Mouse (Mus musculus) E14TG2a.4 (cell line): ENCODE results near the gene Gde1.

ENCODE experiments used
- H3K27me3 ChIP-seq: 2 replicates; pipeline ENCODE4 v1.6.1; 2014; ENCODE audit warnings: low read length, control low read depth; ENCODE audit not compliant: insufficient read depth
- H3K36me3 ChIP-seq: 2 replicates; pipeline ENCODE4 v1.6.1; 2014; ENCODE audit warnings: low read length, control low read depth; ENCODE audit not compliant: insufficient read depth
- H3K4me1 ChIP-seq: replicated peaks from 2 replicates; pipeline ENCODE4 v1.6.1; 2014; ENCODE audit warnings: low read depth, low read length, control low read depth
- H3K4me3 ChIP-seq: replicated peaks from 2 replicates; pipeline ENCODE4 v1.5.1; 2014; ENCODE audit warnings: mild to moderate bottlenecking, low read length
- H3K9me3 ChIP-seq: 2 replicates; pipeline ENCODE4 v1.6.1; 2014; ENCODE audit warnings: low read length, control low read depth
- CTCF ChIP-seq: conservative IDR thresholded peaks from 2 replicates; pipeline ENCODE4 v1.5.1; 2014; ENCODE audit warnings: low read length
- NANOG ChIP-seq: IDR thresholded peaks from 2 replicates; pipeline ENCODE4 v1.6.1; 2014; ENCODE audit warnings: borderline replicate concordance, low read length, mixed read lengths
- POU5F1 ChIP-seq: IDR thresholded peaks from 2 replicates; pipeline ENCODE4 v1.6.1; 2014; ENCODE audit warnings: low read length, borderline replicate concordance

Gene Gde1

GRCm38 (mm10) chr7:118656730-118657129, 48.8 kb downstream of the Gde1 start:
- no peaks in the 10 kb centered on the region for H3K36me3 ChIP-seq
- TF ChIP-seq NANOG, result peak; percentile 86
- TF ChIP-seq POU5F1, result no peak
- no peaks in the 10 kb centered on the region for H3K27me3 ChIP-seq
- H3K4me1 ChIP-seq, result peaks cover 69% of the 10 kb centered on the region
- H3K4me3 ChIP-seq, result peak overlapping the region; percentile 30
- no peaks in the 10 kb centered on the region for H3K9me3 ChIP-seq

- peak; percentile 20; the same call in 1 of the 2 replicates for TF ChIP-seq NANOG
- 0 out of 2 replicates have a peak, but pooled peaks have one; percentile 17 for TF ChIP-seq POU5F1
- no peak for TF ChIP-seq CTCF
- Histone ChIP-seq H3K36me3 (no peaks in the 10 kb centered on the region), H3K4me3 (peak overlapping the region; percentile 13; the same call in 1 of the 2 replicates), H3K9me3 (no peaks in the 10 kb centered on the region), H3K4me1 (peaks cover 79% of the 10 kb centered on the region), H3K27me3 (no peaks in the 10 kb centered on the region)
These were observed 52.8 kb downstream of the Gde1 start for GRCm38 (mm10) chr7:118652572-118653295.

- H3K36me3 ChIP-seq, result no peaks in the 10 kb centered on the region
- no peak for TF ChIP-seq POU5F1
- no peak for TF ChIP-seq CTCF
- TF ChIP-seq NANOG, result no peak
- H3K9me3 ChIP-seq, result no peaks in the 10 kb centered on the region
- no peaks in the 10 kb centered on the region for H3K27me3 ChIP-seq
- H3K4me1 ChIP-seq, result peaks cover 61% of the 10 kb centered on the region
- no peak overlapping the region for H3K4me3 ChIP-seq
These were observed 54.7 kb downstream of the Gde1 start for GRCm38 (mm10) chr7:118650891-118651290.

- no peak for TF ChIP-seq POU5F1
- TF ChIP-seq NANOG, result no peak
- no peak for TF ChIP-seq CTCF
- H3K9me3 ChIP-seq, result no peaks in the 10 kb centered on the region
- H3K36me3 ChIP-seq, result no peaks in the 10 kb centered on the region
- H3K27me3 ChIP-seq, result no peaks in the 10 kb centered on the region
- H3K4me1 ChIP-seq, result peaks cover 54% of the 10 kb centered on the region
- no peak overlapping the region for H3K4me3 ChIP-seq
These were observed 55.5 kb downstream of the Gde1 start for GRCm38 (mm10) chr7:118650119-118650518.

- H3K4me1 ChIP-seq, result peaks cover 54% of the 10 kb centered on the region
- no peaks in the 10 kb centered on the region for H3K36me3 ChIP-seq
- no peak for TF ChIP-seq NANOG
- TF ChIP-seq CTCF, result no peak
- no peak for TF ChIP-seq POU5F1
- H3K9me3 ChIP-seq, result no peaks in the 10 kb centered on the region
- no peaks in the 10 kb centered on the region for H3K27me3 ChIP-seq
- no peak overlapping the region for H3K4me3 ChIP-seq
These were observed 56.2 kb downstream of the Gde1 start for GRCm38 (mm10) chr7:118649328-118649727.

- TF ChIP-seq NANOG (no peak), POU5F1 (no peak), CTCF (no peak)
- Histone ChIP-seq H3K9me3 (peaks cover 3% of the 10 kb centered on the region; the same call in 1 of the 2 replicates), H3K4me1 (peaks cover 27% of the 10 kb centered on the region), H3K4me3 (no peak overlapping the region), H3K36me3 (no peaks in the 10 kb centered on the region), H3K27me3 (peaks cover 8% of the 10 kb centered on the region; the same call in 1 of the 2 replicates)
These were observed 59.3 kb downstream of the Gde1 start for GRCm38 (mm10) chr7:118646237-118646636.
